Mouse (Mus musculus) embryonic facial prominence, embryonic 13.5 days (tissue): ENCODE results near the gene Lrfn1. TPM values are rescaled to one million over a fixed set of nuclear protein-coding genes. Genes with fewer than 3 reads are reported as not detected.

ENCODE experiments used
- polyA plus RNA-seq: library from polyadenylated mRNA; unstranded; fragments of >200 nt; fragmentation: Nextera tagmentation; extraction: Ambion mirVana; gene quantifications from 2 replicates; pipeline ENCODE4 v1.2.1, GENCODE M21; 2015

The Lrfn1 gene
- polyA plus RNA-seq, 1 experiment from 2014 or later, result 7.6 TPM

Other genes starting within 250 kb of the Lrfn1 start
- gene Eid2, start 184.1 kb upstream of the Lrfn1 start, polyA plus RNA-seq, result 3.6 TPM in 2 replicates
- 19.7 TPM in 2 replicates for gene Eid2b, start 174.2 kb upstream of the Lrfn1 start, polyA plus RNA-seq
- gene Selenov, start 160.8 kb upstream of the Lrfn1 start, polyA plus RNA-seq, result 0.17 TPM in 1 of 2 replicates, not detected in the other
- 1.0 and 1.2 TPM in 2 replicates for gene Dll3, start 149.7 kb upstream of the Lrfn1 start, polyA plus RNA-seq
- 133 and 134 TPM in 2 replicates for gene Timm50, start 139.9 kb upstream of the Lrfn1 start, polyA plus RNA-seq
- gene Supt5, start 113.2 kb upstream of the Lrfn1 start, polyA plus RNA-seq, result 88.3 and 93.4 TPM in 2 replicates
- gene Rps16, start 101.3 kb upstream of the Lrfn1 start, polyA plus RNA-seq, result 1,032 and 1,091 TPM in 2 replicates
- gene Plekhg2, start 79.4 kb upstream of the Lrfn1 start, polyA plus RNA-seq, result 102 and 109 TPM in 2 replicates
- 9.7 and 11.0 TPM in 2 replicates for gene Zfp36, start 71.7 kb upstream of the Lrfn1 start, polyA plus RNA-seq
- 40.5 and 53.5 TPM in 2 replicates for gene Med29, start 59.3 kb upstream of the Lrfn1 start, polyA plus RNA-seq
- 80.5 and 89.6 TPM in 2 replicates for gene Paf1, start 59.0 kb upstream of the Lrfn1 start, polyA plus RNA-seq
- gene Gmfg, start 14.5 kb upstream of the Lrfn1 start, polyA plus RNA-seq, result 9.9 and 13.4 TPM in 2 replicates
- gene Ifnl2, start 58.5 kb downstream of the Lrfn1 start, polyA plus RNA-seq, result not detected in 2 replicates
- gene Ifnl3, start 70.9 kb downstream of the Lrfn1 start, polyA plus RNA-seq, result not detected in 2 replicates
- not detected in 2 replicates for gene Sycn, start 88.9 kb downstream of the Lrfn1 start, polyA plus RNA-seq
- gene Nccrp1, start 95.3 kb downstream of the Lrfn1 start, polyA plus RNA-seq, result 0.18 TPM in 1 of 2 replicates, not detected in the other
- 32.8 and 33.3 TPM in 2 replicates for gene Samd4b, start 146.2 kb downstream of the Lrfn1 start, polyA plus RNA-seq
- 35.8 and 36.0 TPM in 2 replicates for gene Pak4, start 146.2 kb downstream of the Lrfn1 start, polyA plus RNA-seq
- gene Acp7, start 179.4 kb downstream of the Lrfn1 start, polyA plus RNA-seq, result 0.23 TPM in 1 of 2 replicates, not detected in the other
- 7.7 and 8.3 TPM in 2 replicates for gene Fbxo27, start 240.9 kb downstream of the Lrfn1 start, polyA plus RNA-seq